Mouse (Mus musculus): ENCODE results near the gene Apobec3.

The Apobec3 gene

DNA sequence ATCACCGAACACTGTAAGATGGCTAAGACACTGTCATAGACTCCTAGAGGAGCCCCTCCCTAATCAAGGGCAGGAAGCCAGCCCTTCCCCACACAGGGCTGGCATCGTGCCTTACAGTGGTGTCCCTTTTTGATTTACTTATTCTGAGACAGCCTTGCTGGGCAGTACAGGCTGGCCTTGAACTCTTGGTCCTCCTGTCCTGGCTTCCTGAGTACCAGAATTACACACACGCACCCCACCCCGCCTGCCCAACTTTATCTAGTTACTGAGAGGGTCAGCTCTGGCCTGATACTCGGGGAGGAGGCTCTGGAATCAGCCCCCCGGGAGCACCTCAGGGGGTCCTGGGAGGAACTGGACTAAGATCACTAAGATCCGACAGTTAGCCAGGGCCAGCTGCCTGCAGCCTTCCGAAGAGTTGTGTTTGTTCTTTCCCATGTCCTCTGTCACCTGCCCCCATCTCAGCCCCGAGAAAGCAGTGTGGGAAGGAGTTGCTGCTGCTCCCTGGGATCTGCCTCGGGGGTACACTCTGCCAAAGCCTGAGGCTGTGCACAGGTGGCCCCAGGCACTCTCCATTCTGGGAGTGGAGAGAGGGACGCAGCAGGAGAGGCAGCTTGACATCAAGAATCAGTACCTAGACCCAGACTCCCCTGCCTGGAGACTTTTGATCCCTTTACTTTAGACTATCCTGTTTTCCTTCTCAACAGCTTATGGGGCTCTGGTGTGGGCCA, 61.2 kb downstream of the Apobec3 start:
- DNase-seq = peak; percentile 86

DNA sequence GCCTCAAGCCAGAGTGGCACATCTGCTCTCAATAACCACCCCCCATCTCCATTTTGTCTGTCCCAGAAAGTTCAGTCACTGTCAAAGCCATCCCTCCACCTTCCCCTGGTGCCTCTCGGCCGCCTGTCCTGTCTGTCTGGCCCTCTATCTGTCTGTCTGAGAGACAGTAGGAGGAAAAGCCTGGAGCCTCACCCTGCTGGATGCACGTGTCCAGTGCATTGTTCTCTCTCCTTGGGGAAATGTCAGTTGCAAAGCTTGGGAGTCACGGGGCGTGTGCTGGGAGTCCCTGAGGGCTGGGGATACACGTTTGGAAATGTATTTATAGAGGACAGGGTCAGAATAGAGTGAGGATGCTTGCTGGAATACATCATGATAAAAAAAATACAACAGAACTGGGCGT, 62.0 kb downstream of the Apobec3 start:
- DNase-seq = peak; percentile 48

DNA sequence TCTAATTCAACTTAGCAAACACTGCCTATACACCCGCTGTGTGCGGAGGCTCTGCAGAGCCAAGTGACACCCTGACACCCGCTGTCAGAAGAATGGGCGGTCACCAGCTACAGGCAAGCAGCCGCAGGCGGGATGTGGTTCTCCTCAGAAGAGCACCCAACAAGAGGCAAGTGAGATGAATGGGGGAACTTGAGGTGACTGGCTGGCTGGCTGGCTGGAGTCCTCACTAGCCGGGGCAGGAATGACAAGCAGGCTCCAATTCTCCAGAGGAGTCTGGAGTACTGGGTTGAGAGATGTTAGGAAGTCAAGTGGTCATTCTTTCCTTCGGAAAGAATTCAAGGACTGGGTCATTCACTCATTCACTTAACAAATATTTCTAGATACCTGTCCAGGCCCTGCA, 65.1 kb downstream of the Apobec3 start:
- no peak for DNase-seq

DNA sequence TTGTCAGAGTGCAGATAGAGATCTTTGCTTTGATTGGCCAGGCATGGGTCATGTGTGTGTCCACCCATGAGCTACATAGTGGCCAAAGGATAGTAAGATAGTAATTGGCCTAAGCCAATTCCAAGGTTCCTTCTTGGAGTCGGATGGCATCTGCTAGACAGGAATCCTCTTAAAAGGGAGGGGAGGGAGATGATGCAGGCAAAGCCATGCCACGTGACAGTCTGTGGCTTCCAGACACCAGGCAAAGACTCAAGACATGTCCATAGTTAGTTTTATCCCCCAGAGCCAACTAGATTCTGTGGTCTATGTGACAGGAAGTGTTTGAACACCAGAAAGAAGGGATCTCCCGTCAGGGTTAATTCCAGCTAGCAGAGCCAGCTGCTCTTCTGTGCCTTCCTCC, 67.0 kb downstream of the Apobec3 start:
- DNase-seq = no peak

DNA sequence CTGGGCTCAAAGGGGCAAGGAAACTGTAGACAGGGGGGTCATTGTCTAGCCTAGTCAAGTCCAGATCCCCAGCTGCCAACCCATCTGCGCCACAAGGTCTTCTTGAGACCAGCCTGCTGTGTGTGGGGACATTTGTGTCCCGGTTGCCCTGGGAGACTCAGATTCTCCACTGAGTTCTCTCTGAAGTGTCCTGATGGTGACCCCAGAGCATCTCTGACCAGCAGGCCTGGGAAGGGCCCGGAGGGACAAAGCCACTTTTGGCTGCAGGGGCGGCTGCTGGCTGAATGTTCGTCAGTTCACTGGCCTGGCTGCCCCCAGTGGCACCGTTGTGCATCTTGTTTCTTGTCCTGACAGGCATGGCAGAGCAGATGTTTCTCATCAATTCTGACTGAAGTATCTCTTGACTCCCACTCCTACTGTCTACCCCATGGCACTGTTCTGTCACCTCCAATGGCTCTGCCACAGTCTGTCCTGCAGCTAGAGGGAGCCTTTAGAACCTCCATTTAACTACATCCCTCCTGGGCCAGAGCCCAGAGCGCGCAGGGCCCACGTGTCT, 70.0 kb downstream of the Apobec3 start:
- no peak for DNase-seq

DNA sequence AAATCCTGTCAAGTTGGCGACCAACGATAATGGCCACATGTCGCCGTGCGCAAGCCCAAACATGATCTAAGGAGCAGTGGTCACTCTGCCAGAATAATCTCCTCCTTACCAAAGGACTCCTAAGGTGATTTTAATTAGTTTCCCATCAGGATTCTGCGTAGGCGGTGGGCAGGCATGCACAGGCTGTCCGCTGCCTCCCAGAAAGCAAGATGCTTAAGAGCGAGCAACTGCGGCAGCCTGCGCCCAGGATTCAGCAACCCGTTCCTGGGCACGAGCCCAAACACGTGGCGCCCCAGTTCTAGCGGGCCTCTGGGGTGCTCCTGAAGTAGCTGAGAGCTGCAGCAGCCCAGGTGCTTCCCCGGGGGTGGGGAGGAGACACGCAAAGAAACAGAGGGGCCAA, 71.2 kb downstream of the Apobec3 start:
- DNase-seq = no peak

DNA sequence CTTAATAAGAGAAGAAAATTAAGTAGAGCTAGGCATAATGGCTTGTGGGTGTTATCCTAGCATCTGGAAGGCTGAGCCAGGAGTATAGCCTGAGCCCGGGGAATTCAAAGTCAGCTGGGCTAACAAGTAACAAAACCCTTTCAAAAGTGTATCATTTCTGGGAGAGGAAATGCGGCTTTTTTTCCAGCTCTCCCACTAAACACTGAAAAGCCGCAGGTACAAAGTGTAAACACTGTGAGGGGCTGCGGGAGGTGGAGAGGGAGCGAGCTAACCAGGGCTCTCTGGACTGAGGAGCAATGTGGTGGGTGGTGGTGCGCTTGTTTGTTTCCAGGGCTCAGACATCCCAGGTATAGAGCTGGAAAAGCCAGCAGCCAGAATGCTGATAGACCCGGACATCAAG, 72.9 kb downstream of the Apobec3 start:
- DNase-seq = no peak

Data from kidney, postnatal 14 days (tissue).